Mouse (Mus musculus) regulatory T cell (primary cell): ENCODE data around the gene Vmn1r126.
"Not testable (repeated sequence)": the region's sequence is repeated elsewhere in the genome, so short reads cannot be mapped to it uniquely, and the experiment has no call there.

ENCODE experiments used
- in situ Hi-C: fragments of 300-600 bp; cut with MboI, MseI; formaldehyde crosslinking; loops from one replicate; pipeline ENCODE4 v1.15.1; 2025; ENCODE audit warnings: high pct_unique_total_duplicates

The Vmn1r126 gene

GRCm38 (mm10) chr7:21301367-21301766 lies at the start of gene Vmn1r126:
Gene Vmn1r126 (minus strand): TSS chr7:21301467.
- in situ Hi-C loops = not testable (repeated sequence)

GRCm38 (mm10) chr7:21349073-21349472 lies 47.8 kb upstream of the Vmn1r126 start, which contains the start of gene Vmn1r128:
Gene Vmn1r128 (plus strand): TSS chr7:21349373.
- in situ Hi-C loops = loop anchor here (25.0 kb wide), 2 partner anchors 463 to 1688 kb away; no protein-coding TSS in a partner anchor

- in situ Hi-C loops = loop anchor here (10.0 kb wide), 1 partner anchor 475 kb away; the partner anchor contains the start of gene Vmn1r115
These were observed 18.5 kb upstream of the Vmn1r126 start, which contains the start of gene Vmn1r127 for GRCm38 (mm10) chr7:21319761-21320160. Gene Vmn1r127 (minus strand): TSS chr7:21319861.

GRCm38 (mm10) chr7:21271879-21272278 lies 29.4 kb downstream of the Vmn1r126 start, which contains the start of gene Vmn1r125:
Gene Vmn1r125 (plus strand): TSS chr7:21272179.
- in situ Hi-C loops = loop anchor here (25.0 kb wide), 1 partner anchor 735 kb away; the partner anchor contains the start of genes Gm5726 and Vmn1r104

GRCm38 (mm10) chr7:21260517-21260916 lies 40.8 kb downstream of the Vmn1r126 start, which contains the start of gene Vmn1r124:
Gene Vmn1r124 (minus strand): TSS chr7:21260617.
- in situ Hi-C loops = loop anchor here (5.0 to 25.0 kb wide), 2 partner anchors 723 to 1158 kb away; partner anchors contain the start of genes Gm5726 and Vmn1r104
